Mouse (Mus musculus): ENCODE data around the gene Ppy. TPM values are rescaled to one million over a fixed set of nuclear protein-coding genes. Genes with fewer than 3 reads are reported as not detected.

Gene Ppy
- polyA plus RNA-seq, 1 experiment, result not detected

GRCm38 (mm10) chr11:102096887-102097391 is 4.2 kb downstream of the Ppy start:
- Histone ChIP-seq H3K27ac (ENCODE audit: insufficient read depth, low read length) (no peak overlapping the region), H3K27me3 (ENCODE audit: control insufficient read depth, insufficient read depth, low read length, poor library complexity, severe bottlenecking) (no peaks in the 10 kb centered on the region), H3K4me3 (ENCODE audit: low read depth, low read length) (peak overlapping the region; percentile 47), H3K4me1 (ENCODE audit: control insufficient read depth, insufficient read depth, low read length) (peaks cover 2% of the 10 kb centered on the region), H3K36me3 (ENCODE audit: control insufficient read depth, insufficient read depth, low read length, poor library complexity, severe bottlenecking) (no peaks in the 10 kb centered on the region), H3K9ac (ENCODE audit: low read depth, poor library complexity, severe bottlenecking) (peak overlapping the region; percentile 28), H3K9me3 (replicated peaks; ENCODE audit: control insufficient read depth, insufficient read depth, low read length, poor library complexity, severe bottlenecking) (no peaks in the 10 kb centered on the region)
- TF ChIP-seq POLR2A (IDR thresholded peaks at IDR 0.05; ENCODE audit: insufficient read depth, low read length) (no peak), EP300 (IDR thresholded peaks at IDR 0.05; ENCODE audit: insufficient read depth, low read depth, low read length) (peak; percentile 37; the same call in 1 of the 2 replicates), CTCF (IDR thresholded peaks at IDR 0.05; ENCODE audit: low read depth, low read length) (peak; percentile 60)

DNA sequence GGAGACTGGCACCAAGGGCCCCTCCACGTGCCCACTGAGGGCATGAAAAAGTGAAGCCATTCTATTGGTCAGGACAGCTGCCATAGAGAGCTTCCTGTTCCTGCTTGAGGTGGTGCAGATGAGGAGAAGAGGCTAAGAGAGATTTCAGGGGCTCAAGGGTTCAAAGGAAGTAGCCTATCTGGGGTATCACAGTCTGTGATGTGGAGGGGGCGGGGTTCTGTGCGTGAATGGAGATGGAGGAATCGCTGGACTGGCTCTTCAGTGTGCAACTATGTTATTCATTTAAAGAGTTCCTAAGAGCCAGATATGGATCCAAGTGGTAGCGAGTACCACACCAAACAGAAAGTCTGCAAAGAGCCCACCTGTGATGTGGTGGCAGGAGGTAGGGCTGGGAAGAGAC is 4.7 kb downstream of the Ppy start:
- Histone ChIP-seq H3K9ac (ENCODE audit: low read depth, poor library complexity, severe bottlenecking) (no peak overlapping the region), H3K27ac (ENCODE audit: insufficient read depth, low read length) (no peak overlapping the region)
- no peak for TF ChIP-seq POLR2A (IDR thresholded peaks at IDR 0.05; ENCODE audit: insufficient read depth, low read length)
- TF ChIP-seq EP300 (IDR thresholded peaks at IDR 0.05; ENCODE audit: insufficient read depth, low read depth, low read length), result no peak
- TF ChIP-seq CTCF (IDR thresholded peaks at IDR 0.05; ENCODE audit: low read depth, low read length), result no peak

DNA sequence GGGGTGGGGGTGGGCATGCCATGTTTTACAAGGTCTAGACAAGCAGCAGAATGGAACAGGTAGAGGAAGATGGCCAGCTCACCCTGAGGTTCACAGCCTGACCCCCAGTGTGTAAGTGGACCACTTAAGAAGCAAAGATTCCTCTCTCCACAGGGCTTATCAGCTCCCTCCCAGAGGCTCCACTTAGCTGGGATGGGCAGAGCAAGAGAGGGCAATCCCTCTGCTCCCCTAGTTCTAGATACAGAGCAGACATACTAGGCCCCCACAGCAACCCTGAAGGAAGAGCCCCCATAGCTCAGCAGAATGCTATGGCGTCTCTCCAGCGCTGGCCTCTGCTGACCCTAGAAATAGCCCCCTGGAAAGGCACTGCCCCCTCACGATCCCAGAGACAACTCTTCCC is 5.4 kb downstream of the Ppy start:
- Histone ChIP-seq H3K27ac (ENCODE audit: insufficient read depth, low read length) (no peak overlapping the region), H3K36me3 (ENCODE audit: control insufficient read depth, insufficient read depth, low read length, poor library complexity, severe bottlenecking) (no peaks in the 10 kb centered on the region), H3K9me3 (replicated peaks; ENCODE audit: control insufficient read depth, insufficient read depth, low read length, poor library complexity, severe bottlenecking) (no peaks in the 10 kb centered on the region), H3K4me1 (ENCODE audit: control insufficient read depth, insufficient read depth, low read length) (peaks cover 2% of the 10 kb centered on the region), H3K27me3 (ENCODE audit: control insufficient read depth, insufficient read depth, low read length, poor library complexity, severe bottlenecking) (no peaks in the 10 kb centered on the region), H3K4me3 (ENCODE audit: low read depth, low read length) (no peak overlapping the region), H3K9ac (ENCODE audit: low read depth, poor library complexity, severe bottlenecking) (no peak overlapping the region)
- no peak for TF ChIP-seq CTCF (IDR thresholded peaks at IDR 0.05; ENCODE audit: low read depth, low read length)
- TF ChIP-seq EP300 (IDR thresholded peaks at IDR 0.05; ENCODE audit: insufficient read depth, low read depth, low read length), result no peak
- no peak for TF ChIP-seq POLR2A (IDR thresholded peaks at IDR 0.05; ENCODE audit: insufficient read depth, low read length)

More for the DNA sequence above, 4.7 kb downstream of the Ppy start:
- H3K27me3 ChIP-seq (ENCODE audit: control insufficient read depth, insufficient read depth, low read length, poor library complexity, severe bottlenecking), result no peaks in the 10 kb centered on the region
- no peaks in the 10 kb centered on the region for H3K9me3 ChIP-seq (replicated peaks; ENCODE audit: control insufficient read depth, insufficient read depth, low read length, poor library complexity, severe bottlenecking)
- no peak overlapping the region for H3K4me3 ChIP-seq (ENCODE audit: low read depth, low read length)
- peaks cover 2% of the 10 kb centered on the region for H3K4me1 ChIP-seq (ENCODE audit: control insufficient read depth, insufficient read depth, low read length)
- H3K36me3 ChIP-seq (ENCODE audit: control insufficient read depth, insufficient read depth, low read length, poor library complexity, severe bottlenecking), result no peaks in the 10 kb centered on the region

DNA sequence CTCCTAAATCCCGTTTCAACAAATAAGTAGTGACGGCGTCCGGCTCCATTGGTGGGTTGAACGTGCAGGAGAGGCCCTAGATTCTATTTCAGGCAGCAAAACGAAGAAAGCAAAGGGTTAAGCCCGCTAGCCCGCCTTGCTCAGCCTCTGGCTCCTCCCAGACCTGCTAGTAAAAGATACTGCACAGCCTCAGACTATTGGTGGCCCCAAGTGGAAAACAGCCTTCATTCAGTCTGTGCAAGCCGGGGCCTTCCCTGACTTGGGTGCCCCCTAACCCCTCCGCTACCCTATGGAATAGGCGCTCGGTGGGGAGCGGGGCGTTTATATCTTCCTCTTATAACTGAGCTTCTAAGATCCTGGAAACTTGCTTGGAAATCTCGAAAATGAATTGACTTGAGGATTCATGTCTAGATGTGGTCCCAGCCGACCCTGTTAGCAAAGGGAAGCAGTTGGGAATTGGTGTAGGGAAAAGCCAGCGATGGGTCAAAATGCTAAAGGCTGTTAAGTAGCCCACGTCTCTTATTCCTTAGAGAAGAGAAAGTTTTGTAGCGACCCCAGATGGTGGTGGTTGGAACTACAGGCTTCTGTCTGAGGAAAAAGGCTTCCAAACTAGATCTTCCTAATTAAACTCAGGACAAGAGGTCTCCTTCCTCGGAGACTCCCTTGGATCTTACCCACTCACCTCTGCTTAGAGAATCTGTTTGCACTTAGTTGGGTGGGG is 11.9 kb downstream of the Ppy start:
- H3K27me3 ChIP-seq (ENCODE audit: control insufficient read depth, insufficient read depth, low read length, poor library complexity, severe bottlenecking), result no peaks in the 10 kb centered on the region
- no peak overlapping the region for H3K27ac ChIP-seq (ENCODE audit: insufficient read depth, low read length)
- H3K4me1 ChIP-seq (ENCODE audit: control insufficient read depth, insufficient read depth, low read length), result no peaks in the 10 kb centered on the region
- H3K9ac ChIP-seq (ENCODE audit: low read depth, poor library complexity, severe bottlenecking), result peak overlapping the region; percentile 38
- peak overlapping the region; percentile 90 for H3K4me3 ChIP-seq (ENCODE audit: low read depth, low read length)
- TF ChIP-seq POLR2A (IDR thresholded peaks at IDR 0.05; ENCODE audit: insufficient read depth, low read length), result no peak
- peak; percentile 18 for TF ChIP-seq CTCF (IDR thresholded peaks at IDR 0.05; ENCODE audit: low read depth, low read length)
- H3K36me3 ChIP-seq (ENCODE audit: control insufficient read depth, insufficient read depth, low read length, poor library complexity, severe bottlenecking), result no peaks in the 10 kb centered on the region
- H3K9me3 ChIP-seq (replicated peaks; ENCODE audit: control insufficient read depth, insufficient read depth, low read length, poor library complexity, severe bottlenecking), result no peaks in the 10 kb centered on the region

- Histone ChIP-seq H3K36me3 (ENCODE audit: control insufficient read depth, insufficient read depth, low read length, poor library complexity, severe bottlenecking) (no peaks in the 10 kb centered on the region), H3K9ac (ENCODE audit: low read depth, poor library complexity, severe bottlenecking) (peak within 1 kb of the TSS; percentile 38), H3K27ac (ENCODE audit: insufficient read depth, low read length) (no peak within 1 kb of the TSS), H3K4me3 (ENCODE audit: low read depth, low read length) (peak within 1 kb of the TSS; percentile 90), H3K9me3 (replicated peaks; ENCODE audit: control insufficient read depth, insufficient read depth, low read length, poor library complexity, severe bottlenecking) (no peaks in the 10 kb centered on the region), H3K4me1 (ENCODE audit: control insufficient read depth, insufficient read depth, low read length) (no peaks in the 10 kb centered on the region), H3K27me3 (ENCODE audit: control insufficient read depth, insufficient read depth, low read length, poor library complexity, severe bottlenecking) (no peaks in the 10 kb centered on the region)
- no peak for TF ChIP-seq POLR2A (IDR thresholded peaks at IDR 0.05; ENCODE audit: insufficient read depth, low read length)
- no peak for TF ChIP-seq EP300 (IDR thresholded peaks at IDR 0.05; ENCODE audit: insufficient read depth, low read depth, low read length)
- no peak for TF ChIP-seq CTCF (IDR thresholded peaks at IDR 0.05; ENCODE audit: low read depth, low read length)
These were observed 12.9 kb downstream of the Ppy start, which contains the start of gene Mpp2 for GRCm38 (mm10) chr11:102087931-102088898. Gene Mpp2, minus strand, starts transcription at chr11:102088515.

Measured in ES-Bruce4 (cell line).